Comparison of ENCODE assay signal across 8 mouse cellular contexts in the genomic region with DNA sequence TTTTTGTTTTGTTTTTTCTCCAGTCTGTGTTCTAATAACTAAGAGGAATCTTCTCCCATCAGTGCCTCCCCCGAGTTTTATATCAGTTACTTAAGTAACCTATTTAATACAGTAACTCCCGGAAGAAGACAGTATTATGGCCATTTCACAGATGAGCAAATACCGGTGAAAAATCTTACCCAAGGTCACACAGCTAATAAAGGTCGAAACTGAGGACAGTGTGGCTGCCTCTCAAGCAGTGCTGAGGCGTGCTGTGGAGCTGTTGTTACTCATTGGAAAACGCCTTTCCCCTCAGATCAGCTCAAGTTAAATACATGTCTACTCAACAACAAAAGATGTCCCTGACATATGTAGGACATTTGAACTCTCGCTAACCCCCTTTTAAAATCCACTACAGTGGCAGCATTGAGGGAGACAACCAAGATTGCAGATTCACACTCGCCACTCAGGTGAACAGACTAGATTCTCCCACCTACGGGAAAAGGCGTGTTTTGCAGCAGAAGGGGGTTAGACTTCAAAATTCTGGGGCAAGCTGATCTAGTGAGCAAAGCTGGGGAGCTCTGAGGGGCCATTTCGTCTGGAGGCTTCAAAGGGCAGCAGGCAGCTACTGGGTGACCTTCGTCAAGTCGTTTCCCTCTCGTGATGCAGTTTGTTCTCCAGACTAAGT. TPM values are rescaled to one million over a fixed set of nuclear protein-coding genes. Genes with fewer than 3 reads are reported as not detected.
DNase-seq lines count a peak whose midpoint lies in the region; ATAC-seq and TF ChIP-seq lines count a peak whose summit lies in the region.

No protein-coding gene starts in this region.

- 12% methylated on average over 14 of the region's 14 CpGs for WGBS in heart, adult 2 months
- WGBS in forebrain, embryonic 11.5 days = 36% methylated on average over 14 of the region's 14 CpGs
- 25% methylated on average over 14 of the region's 14 CpGs for WGBS in limb, embryonic 15.5 days
- 17% methylated on average over 14 of the region's 14 CpGs for WGBS in stomach, postnatal 0 days

- peak overlapping the region; percentile 89 for H3K9ac ChIP-seq in heart, adult 2 months (ENCODE audit: low read depth, low read length)
- peak overlapping the region; percentile 87 for H3K9ac ChIP-seq in CH12.LX (ENCODE audit: insufficient read depth, low read depth)
- peak overlapping the region; percentile 95 for H3K9ac ChIP-seq in forebrain, embryonic 11.5 days (ENCODE audit: low read length)
- H3K9ac ChIP-seq in limb, embryonic 15.5 days = peak overlapping the region; percentile 98
- peak overlapping the region; percentile 98 for H3K9ac ChIP-seq in stomach, postnatal 0 days (ENCODE audit: low read length)

- intact Hi-C loops in heart, adult 2 months (cut with DNase I) = no loop called here
- intact Hi-C loops in heart, postnatal 25 days (cut with DNase I) = no loop called here

- dilution Hi-C loops in CH12.LX (cut with MboI; ENCODE audit: extremely low pct_ligation_motif_present, extremely low pct_unique_long_range_greater_than_20kb, low sequenced_read_pairs) = no loop called here

- DNase-seq in heart, adult 2 months = no peak
- DNase-seq in heart, postnatal 25 days (ENCODE audit: low spot score) = no peak
- DNase-seq in CH12.LX (ENCODE audit: extremely low read depth) = no peak
- DNase-seq in forebrain, embryonic 11.5 days (ENCODE audit: low spot score) = no peak
- DNase-seq in stomach, postnatal 0 days (ENCODE audit: low spot score) = no peak
- no peak for DNase-seq in cerebellum, adult 11 months
- DNase-seq in cerebellum, postnatal 4 days (ENCODE audit: low spot score in 2 of 2) = no peak

- H3K4me3 ChIP-seq in heart, adult 2 months = peak overlapping the region; percentile 82
- peak overlapping the region; percentile 89 to 97 (median 96) for H3K4me3 ChIP-seq in CH12.LX (replicated peaks in 1 of 3; ENCODE audit: low read depth in 2 of 3, low read length in 2 of 3, poor library complexity in 1 of 3)
- peak overlapping the region; percentile 94 for H3K4me3 ChIP-seq in forebrain, embryonic 11.5 days (ENCODE audit: low read depth, low read length)
- peak overlapping the region; percentile 95 for H3K4me3 ChIP-seq in limb, embryonic 15.5 days
- peak overlapping the region; percentile 96 for H3K4me3 ChIP-seq in stomach, postnatal 0 days (ENCODE audit: low read depth, low read length)

- TF ChIP-seq RAD21 in CH12.LX (IDR thresholded peaks at IDR 0.05; ENCODE audit: low read depth, low read length) = no peak

- TF ChIP-seq EP300 in heart, adult 2 months (IDR thresholded peaks at IDR 0.05; ENCODE audit: insufficient read depth, low read depth, low read length) = no peak
- no peak for TF ChIP-seq EP300 in CH12.LX (IDR thresholded peaks at IDR 0.05; ENCODE audit: low read length)
- TF ChIP-seq EP300 in stomach, postnatal 0 days (optimal IDR thresholded peaks at IDR 0.05) = no peak

- no peak for ATAC-seq in forebrain, embryonic 11.5 days (replicated peaks; ENCODE audit: low FRiP score)
- no peak for ATAC-seq in limb, embryonic 15.5 days (ENCODE audit: insufficient number of reproducible peaks, low FRiP score, low TSS enrichment, low read depth)
- no peak for ATAC-seq in stomach, postnatal 0 days (ENCODE audit: low FRiP score, low TSS enrichment)

- TF ChIP-seq CTCF in heart, adult 2 months (IDR thresholded peaks at IDR 0.05) = no peak
- TF ChIP-seq CTCF in CH12.LX (conservative IDR thresholded peaks at IDR 0.05 in 1 of 2, IDR thresholded peaks at IDR 0.05 in 1 of 2; ENCODE audit: low read depth in 2 of 2, low read length in 2 of 2) = no peak
- TF ChIP-seq CTCF in stomach, postnatal 0 days (IDR thresholded peaks at IDR 0.05; ENCODE audit: low read depth) = no peak

- in situ Hi-C loops in CH12.LX (cut with MboI; ENCODE audit: low pct_ligation_motif_present, low pct_unique_long_range_greater_than_20kb, low sequenced_read_pairs) = loop anchor here (10.0 kb wide), 1 partner anchor 62 kb away; no protein-coding TSS in a partner anchor

- peaks cover 2% of the 10 kb centered on the region for H3K9me3 ChIP-seq in CH12.LX (replicated peaks; ENCODE audit: low read length)
- H3K9me3 ChIP-seq in forebrain, embryonic 11.5 days (ENCODE audit: control insufficient read depth, low read length) = no peaks in the 10 kb centered on the region
- H3K9me3 ChIP-seq in limb, embryonic 15.5 days = no peaks in the 10 kb centered on the region
- no peaks in the 10 kb centered on the region for H3K9me3 ChIP-seq in stomach, postnatal 0 days (ENCODE audit: control insufficient read depth, low read length)

- no peaks in the 10 kb centered on the region for H3K27me3 ChIP-seq in heart, adult 2 months (ENCODE audit: control insufficient read depth, insufficient read depth, low read length)
- no peaks in the 10 kb centered on the region for H3K27me3 ChIP-seq in CH12.LX (replicated peaks)
- no peaks in the 10 kb centered on the region for H3K27me3 ChIP-seq in forebrain, embryonic 11.5 days (ENCODE audit: control insufficient read depth, insufficient read depth, low read length)
- H3K27me3 ChIP-seq in limb, embryonic 15.5 days = no peaks in the 10 kb centered on the region
- H3K27me3 ChIP-seq in stomach, postnatal 0 days (ENCODE audit: control insufficient read depth, insufficient read depth, low read length) = no peaks in the 10 kb centered on the region

- H3K27ac ChIP-seq in heart, adult 2 months = peak overlapping the region; percentile 99
- no peak overlapping the region for H3K27ac ChIP-seq in CH12.LX (ENCODE audit: insufficient read depth, low read depth)
- H3K27ac ChIP-seq in forebrain, embryonic 11.5 days (ENCODE audit: low read depth, low read length) = no peak overlapping the region
- peak overlapping the region; percentile 94 for H3K27ac ChIP-seq in limb, embryonic 15.5 days
- H3K27ac ChIP-seq in stomach, postnatal 0 days (replicated peaks) = peak overlapping the region; percentile 89

- no peak for TF ChIP-seq POLR2A in heart, adult 2 months (IDR thresholded peaks at IDR 0.05; ENCODE audit: insufficient read depth, low read depth, low read length)
- TF ChIP-seq POLR2A in CH12.LX (IDR thresholded peaks at IDR 0.05; ENCODE audit: low read depth, low read length) = no peak

- peaks cover 10% of the 10 kb centered on the region for H3K4me1 ChIP-seq in heart, adult 2 months (ENCODE audit: control insufficient read depth, insufficient read depth, low read length)
- H3K4me1 ChIP-seq in CH12.LX (ENCODE audit: control insufficient read depth in 1 of 2, insufficient read depth in 2 of 2) = peaks cover 6 to 30% of the 10 kb centered on the region in 2 experiments
- H3K4me1 ChIP-seq in forebrain, embryonic 11.5 days (replicated peaks; ENCODE audit: control insufficient read depth, insufficient read depth, low read length) = peaks cover 5% of the 10 kb centered on the region; the same call in 1 of the 2 replicates
- H3K4me1 ChIP-seq in limb, embryonic 15.5 days = peaks cover 19% of the 10 kb centered on the region
- H3K4me1 ChIP-seq in stomach, postnatal 0 days (replicated peaks; ENCODE audit: control insufficient read depth, insufficient read depth) = no peaks in the 10 kb centered on the region

- peaks cover 3% of the 10 kb centered on the region; the same call in 1 of the 2 replicates for H3K79me2 ChIP-seq in heart, adult 2 months (replicated peaks; ENCODE audit: control insufficient read depth, insufficient read depth, low read length)
- peaks cover 15% of the 10 kb centered on the region for H3K79me2 ChIP-seq in CH12.LX (replicated peaks; ENCODE audit: control insufficient read depth, extremely low read depth, insufficient read depth, poor library complexity, severe bottlenecking)

- H3K36me3 ChIP-seq in heart, adult 2 months (ENCODE audit: control insufficient read depth, insufficient read depth, low read length) = no peaks in the 10 kb centered on the region; the same call in none of the 2 replicates
- H3K36me3 ChIP-seq in CH12.LX (replicated peaks in 1 of 2; ENCODE audit: control insufficient read depth in 1 of 2, insufficient read depth in 1 of 2, low read length in 1 of 2) = peaks cover 24 to 37% of the 10 kb centered on the region in 2 experiments
- H3K36me3 ChIP-seq in forebrain, embryonic 11.5 days (ENCODE audit: control insufficient read depth, insufficient read depth, low read length) = peaks cover 7% of the 10 kb centered on the region; the same call in 1 of the 2 replicates
- H3K36me3 ChIP-seq in limb, embryonic 15.5 days = peaks cover 29% of the 10 kb centered on the region
- H3K36me3 ChIP-seq in stomach, postnatal 0 days (ENCODE audit: control insufficient read depth, insufficient read depth, low read length) = peaks cover 15% of the 10 kb centered on the region

- peak overlapping the region; percentile 63 for H3K4me2 ChIP-seq in CH12.LX (ENCODE audit: insufficient read depth, low read depth, poor library complexity, severe bottlenecking)
- peak overlapping the region; percentile 81 for H3K4me2 ChIP-seq in forebrain, embryonic 11.5 days (ENCODE audit: low read depth, low read length, severe bottlenecking)
- peak overlapping the region; percentile 83 for H3K4me2 ChIP-seq in limb, embryonic 15.5 days
- H3K4me2 ChIP-seq in stomach, postnatal 0 days (replicated peaks; ENCODE audit: low read depth) = peak overlapping the region; percentile 81

RNA-seq across cellular contexts. Expression of gene Ndufa6, which starts 0.9 kb away (rescaled TPM):
- 100 to 1,000 TPM; 659 to 775 TPM for total RNA-seq in heart, adult 2 months (2021)
- polyA plus RNA-seq in heart, adult 2 months (2012; rRNA removed) = 609 and 726 TPM in 2 replicates
- total RNA-seq in heart, postnatal 25 days (2021) = 100 to 1,000 TPM; 683 to 734 TPM
- total RNA-seq in CH12.LX (2012; rRNA removed) = 170 and 222 TPM in 2 replicates
- 262 and 279 TPM in 2 replicates for total RNA-seq in CH12.LX (2014; rRNA removed)
- polyA plus RNA-seq in CH12.LX (2012; ENCODE audit: insufficient read length, low read depth) = 87.3 and 109 TPM in 2 replicates
- polyA plus RNA-seq in forebrain, embryonic 11.5 days (2014; fragmentation: Nextera tagmentation; extraction: Ambion mirVana) = 251 and 275 TPM in 2 replicates
- 261 and 281 TPM in 2 replicates for polyA plus RNA-seq in limb, embryonic 15.5 days (2015; fragmentation: Nextera tagmentation; extraction: Ambion mirVana)
- 514 and 516 TPM in 2 replicates for polyA plus RNA-seq in stomach, postnatal 0 days (2015; fragmentation: Nextera tagmentation; extraction: Ambion mirVana)

RNA-seq across cellular contexts. Expression of gene Smdt1, which starts 14.5 kb away (rescaled TPM):
- 100 to 1,000 TPM; 183 to 202 TPM for total RNA-seq in heart, adult 2 months (2021)
- polyA plus RNA-seq in heart, adult 2 months (2012; rRNA removed) = 231 and 248 TPM in 2 replicates
- 100 to 1,000 TPM; 203 to 204 TPM for total RNA-seq in heart, postnatal 25 days (2021)
- total RNA-seq in CH12.LX (2012; rRNA removed) (171 TPM in 2 replicates), CH12.LX (2014; rRNA removed) (112 and 114 TPM in 2 replicates)
- polyA plus RNA-seq in CH12.LX (2012; ENCODE audit: insufficient read length, low read depth) = 122 and 138 TPM in 2 replicates
- 236 and 244 TPM in 2 replicates for polyA plus RNA-seq in forebrain, embryonic 11.5 days (2014; fragmentation: Nextera tagmentation; extraction: Ambion mirVana)
- polyA plus RNA-seq in limb, embryonic 15.5 days (2015; fragmentation: Nextera tagmentation; extraction: Ambion mirVana) = 262 and 273 TPM in 2 replicates
- 286 and 296 TPM in 2 replicates for polyA plus RNA-seq in stomach, postnatal 0 days (2015; fragmentation: Nextera tagmentation; extraction: Ambion mirVana)

RNA-seq across cellular contexts. Expression of gene Pheta2, which starts 14.5 kb away (rescaled TPM):
- 1 to 10 TPM in 1 of 2 experiments, under 1 TPM in 1; 0.70 to 1.2 TPM for total RNA-seq in heart, adult 2 months (2021)
- polyA plus RNA-seq in heart, adult 2 months (2012; rRNA removed) = 0.76 and 1.3 TPM in 2 replicates
- total RNA-seq in heart, postnatal 25 days (2021) = 1 to 10 TPM in 1 of 2 experiments, under 1 TPM in 1; 0.70 to 1.4 TPM
- total RNA-seq in CH12.LX (2012; rRNA removed) (0.08 TPM in 1 of 2 replicates, not detected in the other), CH12.LX (2014; rRNA removed) (not detected in 2 replicates)
- not detected in 2 replicates for polyA plus RNA-seq in CH12.LX (2012; ENCODE audit: insufficient read length, low read depth)
- polyA plus RNA-seq in forebrain, embryonic 11.5 days (2014; fragmentation: Nextera tagmentation; extraction: Ambion mirVana) = 5.0 and 5.4 TPM in 2 replicates
- 22.9 and 25.0 TPM in 2 replicates for polyA plus RNA-seq in limb, embryonic 15.5 days (2015; fragmentation: Nextera tagmentation; extraction: Ambion mirVana)
- 6.2 and 6.3 TPM in 2 replicates for polyA plus RNA-seq in stomach, postnatal 0 days (2015; fragmentation: Nextera tagmentation; extraction: Ambion mirVana)

RNA-seq across cellular contexts. Expression of gene Naga, which starts 14.5 kb away (rescaled TPM):
- total RNA-seq in heart, adult 2 months (2021) = 10 to 100 TPM; 22.6 to 27.0 TPM
- polyA plus RNA-seq in heart, adult 2 months (2012; rRNA removed) = 48.3 and 54.3 TPM in 2 replicates
- 10 to 100 TPM; 32.0 to 33.3 TPM for total RNA-seq in heart, postnatal 25 days (2021)
- total RNA-seq in CH12.LX (2012; rRNA removed) (21.1 and 28.2 TPM in 2 replicates), CH12.LX (2014; rRNA removed) (17.7 and 19.9 TPM in 2 replicates)
- polyA plus RNA-seq in CH12.LX (2012; ENCODE audit: insufficient read length, low read depth) = 18.7 and 21.9 TPM in 2 replicates
- 23.5 and 24.9 TPM in 2 replicates for polyA plus RNA-seq in forebrain, embryonic 11.5 days (2014; fragmentation: Nextera tagmentation; extraction: Ambion mirVana)
- polyA plus RNA-seq in limb, embryonic 15.5 days (2015; fragmentation: Nextera tagmentation; extraction: Ambion mirVana) = 56.6 and 62.5 TPM in 2 replicates
- polyA plus RNA-seq in stomach, postnatal 0 days (2015; fragmentation: Nextera tagmentation; extraction: Ambion mirVana) = 83.1 and 88.9 TPM in 2 replicates

RNA-seq across cellular contexts. Expression of gene Cyp2d22, which starts 26.8 kb away (rescaled TPM):
- total RNA-seq in heart, adult 2 months (2021) = 10 to 100 TPM; 25.5 to 27.0 TPM
- 44.0 and 48.4 TPM in 2 replicates for polyA plus RNA-seq in heart, adult 2 months (2012; rRNA removed)
- total RNA-seq in heart, postnatal 25 days (2021) = 10 to 100 TPM; 21.5 to 25.4 TPM
- 0.21 and 0.42 TPM in 2 replicates for total RNA-seq in CH12.LX (2012; rRNA removed)
- 0.24 TPM in 1 of 2 replicates, not detected in the other for total RNA-seq in CH12.LX (2014; rRNA removed)
- 0.08 TPM in 1 of 2 replicates, not detected in the other for polyA plus RNA-seq in CH12.LX (2012; ENCODE audit: insufficient read length, low read depth)
- 2.5 and 3.6 TPM in 2 replicates for polyA plus RNA-seq in forebrain, embryonic 11.5 days (2014; fragmentation: Nextera tagmentation; extraction: Ambion mirVana)
- polyA plus RNA-seq in limb, embryonic 15.5 days (2015; fragmentation: Nextera tagmentation; extraction: Ambion mirVana) = 6.0 and 7.4 TPM in 2 replicates
- polyA plus RNA-seq in stomach, postnatal 0 days (2015; fragmentation: Nextera tagmentation; extraction: Ambion mirVana) = 5.5 TPM in 2 replicates

Comparison
In these comparisons a context has a peak if more than half of its experiments do, and no peak if none do; other contexts are left out.
1. H3K27ac ChIP-seq: peak in heart, adult 2 months (single experiment), limb, embryonic 15.5 days (single experiment) and stomach, postnatal 0 days (single experiment); none in CH12.LX (single experiment) and forebrain, embryonic 11.5 days (single experiment).
2. Peak in every context shown above with its lines, with median percentiles within 50 percentile points of each other: H3K4me3 ChIP-seq, H3K9ac ChIP-seq and H3K4me2 ChIP-seq.